Mouse (Mus musculus): ENCODE measurements at regions not wholly inside any gene's neighbourhood (a gene's known extent, or its start where the extent isn't known, plus 50 kb on each side); places are given as distances from the start of the nearest gene placed in this dataset.
"Not testable (repeated sequence)": the region's sequence is repeated elsewhere in the genome, so short reads cannot be mapped to it uniquely, and the experiment has no call there.

DNA sequence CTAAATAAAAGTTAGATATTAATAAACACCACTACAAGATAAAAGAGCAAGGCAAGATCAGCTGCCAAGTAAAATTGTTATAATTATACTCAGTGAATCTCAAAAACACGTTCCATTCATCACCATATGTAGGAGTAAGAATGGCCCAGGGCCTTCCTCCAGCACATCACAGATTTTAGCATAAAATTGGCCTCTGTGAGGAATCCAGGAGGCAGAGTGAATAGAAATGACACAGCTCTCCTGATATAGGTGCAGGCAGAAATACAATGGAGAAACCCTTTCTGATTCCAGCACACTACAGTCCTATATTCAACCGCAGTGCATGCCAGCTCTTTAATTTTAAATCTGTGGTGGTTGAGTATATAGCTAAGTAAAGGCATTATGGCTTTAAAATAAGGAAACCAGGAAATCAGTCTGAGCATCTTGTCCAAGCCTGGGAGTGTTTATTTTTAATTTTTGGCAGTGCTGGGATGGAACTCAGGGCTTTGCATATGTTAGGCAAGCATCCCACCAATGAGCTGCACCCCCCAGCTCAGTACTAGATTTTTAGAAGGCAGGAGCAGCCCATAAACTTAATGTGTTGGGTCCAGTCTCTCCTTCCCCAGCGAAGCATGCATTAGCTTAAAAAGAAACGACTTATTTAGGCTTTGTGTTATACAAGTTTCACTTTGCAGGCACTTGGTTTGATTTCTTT lies 158.3 kb upstream of the Ptprz1 start:
- DNase-seq (ENCODE audit: low spot score): no peak

DNA sequence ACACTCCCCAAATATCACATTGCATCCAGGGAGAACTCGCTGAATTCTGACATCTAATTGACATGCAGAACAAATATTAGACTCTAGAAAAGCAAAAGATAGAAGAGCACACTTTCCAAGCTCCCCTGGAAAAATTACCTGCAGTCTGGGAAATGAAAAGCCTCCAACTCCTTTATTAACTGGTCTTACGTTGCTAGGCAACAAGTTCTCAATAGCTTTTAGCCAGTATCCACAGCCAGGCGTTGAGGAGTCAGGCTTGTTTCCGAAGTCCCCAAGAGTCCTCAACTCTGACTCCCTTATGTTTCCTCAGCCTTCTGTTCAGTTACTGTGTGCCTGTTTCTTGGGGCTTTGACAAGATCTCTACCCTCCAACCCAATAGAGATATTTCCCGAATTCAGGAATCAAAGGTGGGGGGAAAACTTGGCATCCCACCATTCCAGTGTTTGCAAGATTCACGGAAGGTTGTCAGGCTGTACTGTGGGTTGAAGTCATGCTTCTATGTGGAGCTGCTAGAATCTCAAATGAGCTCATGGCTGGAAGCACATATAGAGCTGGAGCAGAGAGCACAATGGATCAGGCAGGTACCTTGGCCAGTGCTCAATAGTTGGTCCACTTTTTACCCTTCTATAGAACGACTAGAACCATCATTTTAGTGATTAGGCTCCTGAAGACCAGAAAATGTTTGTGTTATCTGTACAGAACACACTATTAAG lies 159.0 kb upstream of the Ptprz1 start:
- no peak for DNase-seq (ENCODE audit: low spot score)

DNA sequence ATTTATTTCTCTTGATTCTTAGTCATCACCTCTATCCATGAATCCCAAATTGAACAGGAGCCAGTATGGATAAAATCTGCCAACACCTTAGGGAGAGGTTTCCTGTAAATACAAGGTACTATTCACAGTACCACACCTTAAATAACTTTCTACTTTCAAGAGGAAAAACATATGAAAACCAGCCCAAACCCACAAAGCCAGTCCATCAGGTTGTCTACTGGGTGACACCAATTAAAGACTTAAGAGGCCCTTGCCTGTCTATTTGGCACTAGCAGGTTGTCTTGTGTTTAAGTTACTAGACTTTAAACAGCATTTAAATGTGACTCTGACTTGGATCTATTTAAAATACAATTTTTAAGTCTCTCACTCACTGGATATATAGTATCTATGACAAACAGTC lies 177.1 kb upstream of the Ptprz1 start:
- DNase-seq (ENCODE audit: low spot score): no peak

DNA sequence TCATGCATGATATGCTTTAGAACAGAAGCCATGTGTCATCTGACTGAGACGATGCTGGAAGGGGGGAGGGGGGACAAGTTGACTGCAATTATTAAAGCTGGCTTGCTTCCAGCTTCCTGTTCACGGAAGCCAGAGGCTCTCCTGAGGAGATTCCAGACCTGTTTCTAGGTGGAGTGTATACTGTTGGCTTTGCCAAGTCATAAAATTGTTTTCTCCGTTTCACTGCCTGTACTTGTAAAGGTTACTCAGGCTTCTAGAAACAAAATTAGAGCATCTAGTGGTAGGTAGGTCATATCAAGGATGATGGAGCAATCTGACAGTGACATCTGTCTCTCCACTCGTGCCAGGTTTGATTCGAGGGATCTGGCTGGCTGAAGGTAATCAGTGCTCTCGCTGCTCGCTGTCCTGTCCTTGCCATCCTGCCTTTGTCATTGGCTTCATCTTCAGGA lies 186.6 kb upstream of the Ptprz1 start:
- no peak for DNase-seq (ENCODE audit: low spot score)

DNA sequence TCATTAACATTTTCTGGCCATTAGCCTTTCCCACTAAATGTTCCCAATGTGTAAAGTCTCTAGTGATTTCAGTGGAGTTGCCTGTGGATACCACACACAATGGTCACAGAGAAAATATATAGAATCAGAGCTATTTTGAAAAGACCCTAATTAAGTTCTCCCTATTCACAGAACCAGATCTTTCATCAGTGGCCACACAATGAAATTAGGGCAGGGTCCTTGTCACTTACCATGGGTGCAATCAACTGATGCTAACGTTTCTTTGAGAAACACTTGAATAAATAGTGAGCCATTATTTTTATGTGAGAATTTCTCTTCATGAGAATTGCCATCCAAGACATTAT lies 200.7 kb upstream of the Ptprz1 start:
- no peak for DNase-seq (ENCODE audit: low spot score)

DNA sequence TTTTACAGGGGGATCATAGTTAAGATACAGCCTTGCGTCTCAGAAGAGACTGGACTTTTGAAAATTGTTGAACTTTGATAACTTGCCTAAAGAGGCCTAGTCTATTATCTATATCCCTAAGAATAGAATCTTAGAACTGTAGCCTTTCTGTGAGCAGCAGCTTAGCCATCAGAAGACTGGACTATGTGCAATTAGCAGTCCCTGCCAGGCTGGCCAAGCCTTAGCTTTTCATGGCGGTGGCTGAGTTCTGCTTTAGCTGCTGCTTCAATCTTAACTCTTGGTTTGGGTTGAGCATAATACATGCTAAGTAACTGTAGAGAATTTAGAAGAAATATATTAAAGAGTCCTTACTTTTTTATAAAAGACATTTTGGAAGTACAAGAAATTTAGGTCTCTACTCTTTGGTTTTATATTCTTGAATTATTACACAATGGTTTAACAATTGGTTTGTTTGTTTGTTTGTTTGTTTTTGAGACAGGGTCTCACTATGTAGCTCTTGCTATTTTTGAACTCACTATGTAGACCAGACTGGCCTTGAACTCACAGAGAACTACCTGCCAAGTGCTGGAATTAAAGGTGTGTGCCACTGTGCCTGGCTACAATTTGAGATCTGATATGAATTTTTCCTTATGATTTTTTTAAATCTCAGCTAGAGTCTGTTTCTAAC lies 201.2 kb upstream of the Ptprz1 start:
- no peak for DNase-seq (ENCODE audit: low spot score)

DNA sequence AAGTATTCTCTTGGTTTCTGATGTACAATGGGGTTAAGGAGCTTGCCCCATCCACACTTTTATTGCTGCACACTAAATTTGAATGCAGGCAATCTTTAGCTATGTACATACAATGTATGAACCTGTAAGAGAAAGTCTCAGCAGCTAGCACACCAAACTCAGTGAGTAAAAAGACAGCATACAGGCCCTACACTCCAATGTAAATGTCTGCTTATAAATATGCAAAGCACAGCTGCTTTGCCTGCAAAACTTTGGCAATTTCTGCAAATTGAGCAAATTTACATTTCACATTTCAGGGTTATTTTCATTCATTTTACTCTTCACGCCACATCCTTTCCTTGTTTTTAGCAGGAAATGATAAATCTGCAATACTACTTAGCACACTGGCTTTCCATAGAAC lies 203.8 kb upstream of the Ptprz1 start:
- DNase-seq (ENCODE audit: low spot score): no peak

DNA sequence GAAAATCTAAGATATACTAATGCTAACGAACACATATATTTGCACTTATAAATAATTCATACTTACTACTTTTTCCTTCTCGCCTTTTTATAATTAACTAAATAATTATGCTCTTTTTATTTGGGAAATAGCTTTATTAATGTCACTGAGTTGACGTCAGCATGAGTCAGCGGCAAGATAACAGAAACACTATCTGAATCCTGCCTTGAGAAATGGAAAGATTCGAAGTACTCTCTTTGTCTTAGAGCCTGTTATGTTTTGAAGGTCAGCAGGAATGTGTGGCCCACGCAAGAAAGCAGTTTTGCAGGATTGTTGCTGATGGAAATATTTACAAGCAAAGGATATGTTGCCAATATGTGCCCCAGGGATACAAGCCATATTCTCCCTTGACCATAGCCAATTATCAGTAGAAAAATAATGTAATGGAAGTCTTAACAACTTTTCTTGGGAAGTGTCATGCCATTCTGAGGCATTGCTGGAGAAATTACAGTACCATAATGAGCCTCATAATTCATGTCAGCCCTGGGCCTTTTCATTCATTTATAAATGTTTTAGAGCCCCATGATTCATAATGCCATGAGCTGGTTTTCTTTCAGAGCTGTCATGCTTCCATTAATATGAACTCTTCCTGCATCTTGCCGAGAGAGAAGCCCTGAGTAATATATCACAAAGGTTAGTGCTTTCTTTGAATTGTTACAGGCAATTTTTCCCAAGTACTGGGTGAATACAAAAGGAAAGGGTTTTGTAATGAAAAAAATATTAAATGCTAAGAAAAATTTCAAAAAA lies 206.9 kb upstream of the Ptprz1 start:
- DNase-seq (ENCODE audit: low spot score): no peak

DNA sequence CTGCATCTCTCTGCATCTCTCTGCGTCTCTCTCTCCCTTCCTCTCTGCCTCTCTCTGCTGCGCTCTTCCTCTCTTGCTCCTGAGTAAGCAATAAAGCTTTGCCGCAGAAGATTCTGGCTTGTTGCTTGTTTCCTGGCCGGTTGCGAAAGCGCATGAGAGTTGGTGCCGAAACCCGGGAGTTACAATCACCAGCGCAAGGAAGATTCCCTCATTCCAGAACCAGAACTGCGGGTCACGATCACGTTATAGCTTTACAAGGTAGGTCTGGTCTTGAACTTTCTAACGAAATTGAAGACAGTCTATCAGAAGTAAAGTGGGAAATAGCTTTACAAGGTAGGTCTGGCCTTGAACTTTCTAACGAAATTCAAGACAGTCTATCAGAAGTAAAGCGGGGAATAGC lies 217.9 kb upstream of the Ptprz1 start:
- DNase-seq (ENCODE audit: low spot score): not testable (repeated sequence)

DNA sequence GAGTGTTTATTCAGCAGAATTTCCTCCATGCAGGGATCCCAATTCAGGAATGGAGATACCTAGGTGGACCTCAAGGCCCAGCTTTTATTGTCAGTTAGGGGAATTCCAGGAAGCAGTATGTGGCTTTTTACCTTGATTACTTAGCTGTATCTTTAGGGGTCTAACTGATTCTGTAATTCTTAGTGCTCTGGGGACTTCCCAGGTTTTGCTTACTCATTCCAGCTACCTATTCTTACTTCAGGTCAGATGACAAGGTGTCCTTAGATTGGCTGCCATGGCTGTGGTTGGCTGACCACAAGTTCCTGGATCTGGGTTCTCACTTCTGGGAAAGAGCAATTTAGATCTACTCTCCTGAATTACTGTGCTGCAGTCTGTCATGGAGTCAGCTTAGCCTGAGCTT lies 235.2 kb upstream of the Ptprz1 start:
- DNase-seq (ENCODE audit: low spot score): no peak

DNA sequence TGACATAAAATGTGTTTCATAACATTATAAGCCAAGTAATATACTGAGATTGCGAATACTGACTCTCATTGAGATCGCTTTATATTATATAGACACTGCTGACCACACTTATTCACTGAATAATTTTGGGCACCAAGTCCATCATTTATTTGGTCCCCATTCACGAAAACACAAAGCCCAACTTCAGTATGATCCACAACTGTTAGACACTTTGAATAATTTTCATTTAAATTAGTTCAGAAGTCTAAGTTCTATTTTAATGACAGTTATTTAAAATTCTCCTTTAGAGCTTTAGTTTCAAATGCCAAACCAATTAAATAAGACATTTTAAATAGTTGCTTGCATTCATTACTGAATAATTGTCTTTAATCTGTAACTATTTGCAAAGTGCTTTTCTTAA lies 240.2 kb upstream of the Ptprz1 start:
- no peak for DNase-seq (ENCODE audit: low spot score)

DNA sequence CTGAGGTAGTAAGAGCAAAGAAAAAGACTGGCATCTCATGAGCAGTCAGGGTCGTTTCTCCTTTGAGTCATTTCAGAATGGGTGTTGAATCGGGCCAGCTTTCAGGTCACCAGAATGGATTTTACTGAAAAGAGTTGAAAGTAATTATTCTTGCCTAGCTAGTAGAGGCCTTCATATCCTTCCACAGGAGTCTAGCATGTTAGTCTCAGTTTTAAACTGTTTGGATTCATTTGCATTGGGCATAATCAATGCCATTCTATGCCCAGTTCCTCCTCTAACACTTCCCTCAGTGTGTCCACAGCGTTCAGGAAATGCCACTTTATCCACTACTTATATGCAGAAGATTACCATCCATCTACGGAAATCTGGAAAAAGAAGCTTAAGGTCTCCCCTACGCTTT lies 240.6 kb upstream of the Ptprz1 start:
- DNase-seq (ENCODE audit: low spot score): no peak

DNA sequence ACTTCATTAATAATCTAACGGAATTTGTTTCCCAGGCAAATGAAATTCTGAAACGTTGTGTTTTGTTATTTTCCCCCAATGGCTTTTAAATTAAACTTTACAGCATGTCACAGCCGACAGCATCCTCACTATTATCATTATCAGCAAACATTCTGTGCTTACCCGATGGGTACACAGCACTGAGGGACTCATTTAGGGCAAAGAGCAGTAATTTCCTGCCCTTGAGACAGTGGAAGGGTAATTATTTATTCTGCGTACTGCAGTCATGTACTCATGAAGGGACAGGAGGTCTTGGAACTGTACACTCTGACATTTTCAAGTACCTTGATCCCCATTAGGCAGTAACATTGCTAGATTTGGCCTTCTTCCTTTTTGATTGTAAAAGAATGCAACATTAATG lies 235.5 kb upstream of the Fam3c start:
- DNase-seq (ENCODE audit: low spot score): no peak

DNA sequence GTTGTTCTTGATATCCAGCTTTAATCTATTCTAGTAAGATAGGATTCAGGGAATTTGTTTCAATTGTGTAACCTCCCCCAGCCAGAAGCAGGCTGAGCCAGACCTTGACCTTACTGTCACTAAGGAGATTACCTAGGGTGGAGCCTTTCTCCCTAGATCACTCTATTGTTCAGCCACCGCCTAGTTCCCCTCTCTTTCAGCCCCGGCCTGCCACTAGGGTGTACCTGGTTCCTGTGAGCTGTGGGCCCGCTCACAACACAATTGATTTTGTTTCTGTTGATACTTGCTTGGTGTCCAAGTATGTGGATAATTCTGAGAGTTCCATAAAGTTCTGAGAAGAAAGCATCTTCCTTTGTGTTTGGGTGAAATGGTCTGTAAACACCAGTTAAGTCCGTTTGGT lies 228.8 kb upstream of the Fam3c start:
- no peak for DNase-seq (ENCODE audit: low spot score)

DNA sequence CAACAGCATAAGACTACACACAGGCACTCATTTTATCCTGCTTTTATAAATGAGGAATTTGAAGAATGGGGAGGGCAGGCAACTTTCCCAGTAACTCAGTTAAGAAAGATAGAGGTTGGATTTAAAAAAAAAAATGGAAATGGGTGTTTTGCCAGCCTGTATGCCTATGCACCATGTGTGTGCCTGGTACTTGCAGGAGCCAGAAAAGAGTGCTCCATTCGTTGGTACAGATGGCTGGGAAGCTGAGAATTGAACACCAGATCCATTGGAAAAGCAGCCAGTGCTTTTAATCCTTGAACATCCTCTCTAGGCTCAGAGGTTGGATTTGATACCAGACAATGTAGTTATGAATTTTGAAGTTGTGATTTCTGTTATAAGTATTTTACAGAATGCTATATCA lies 216.9 kb upstream of the Fam3c start:
- DNase-seq (ENCODE audit: low spot score): no peak

DNA sequence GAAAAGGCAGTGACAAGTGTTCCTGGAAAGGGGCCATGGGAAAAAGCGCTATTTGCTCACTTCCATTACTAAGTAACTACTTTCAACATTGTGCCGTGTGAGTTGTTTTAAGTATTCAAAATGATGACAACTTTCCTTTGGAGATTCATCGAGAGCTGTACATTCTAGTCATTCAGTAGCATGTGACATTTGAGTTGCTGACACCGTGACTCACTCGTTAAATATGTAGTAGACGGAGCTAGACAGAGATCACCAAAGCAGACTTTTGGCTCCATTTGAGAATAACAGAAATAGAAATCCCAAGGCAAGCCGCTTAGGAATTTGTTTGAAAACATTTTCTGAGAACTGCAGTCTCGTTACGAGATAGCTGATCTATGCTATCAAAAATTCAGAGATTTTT lies 211.8 kb upstream of the Fam3c start:
- DNase-seq (ENCODE audit: low spot score): no peak

DNA sequence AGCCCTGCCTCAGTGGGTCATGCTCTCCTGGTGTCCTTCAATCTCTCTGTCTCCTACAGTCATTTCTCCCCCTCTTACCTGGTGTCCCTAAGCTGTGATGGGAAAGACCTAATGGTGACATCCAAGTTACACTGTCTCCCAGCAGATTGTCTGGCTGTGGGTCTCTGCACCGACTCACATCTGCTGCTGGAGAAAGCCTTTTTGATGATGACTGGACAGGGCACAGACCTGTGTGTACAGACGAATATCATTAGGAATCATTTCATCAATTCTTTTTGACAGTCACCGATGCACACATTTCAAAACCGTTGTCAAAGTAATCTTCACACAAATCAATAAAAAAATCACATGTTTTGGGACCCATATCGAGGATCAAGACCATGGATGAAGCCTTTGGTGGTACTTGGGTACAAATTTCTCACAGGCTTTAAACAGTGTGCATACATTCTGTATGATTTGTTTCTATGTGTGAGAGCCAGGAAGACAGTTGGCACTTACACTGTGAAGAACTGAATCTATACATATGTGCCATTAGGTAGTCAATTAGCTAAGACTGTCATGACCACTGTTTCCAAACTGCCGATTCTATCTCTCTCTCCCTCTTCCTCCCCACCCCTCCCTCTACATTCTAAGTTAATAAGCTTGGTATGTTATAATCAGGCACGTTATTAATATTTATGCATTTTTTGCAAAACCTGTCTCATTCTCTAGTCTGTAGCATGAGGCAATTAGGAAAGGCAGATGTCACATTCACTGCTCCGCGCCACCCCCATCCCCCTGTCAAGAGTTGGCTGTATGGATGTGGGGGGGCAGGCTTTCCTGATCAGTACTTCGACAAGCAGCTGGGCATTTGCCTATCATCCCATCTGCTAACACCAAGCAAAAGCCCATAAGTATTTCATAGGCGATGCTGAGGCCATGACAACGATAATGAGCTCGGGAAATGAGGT lies 192.5 kb upstream of the Fam3c start:
- DNase-seq (ENCODE audit: low spot score): no peak

DNA sequence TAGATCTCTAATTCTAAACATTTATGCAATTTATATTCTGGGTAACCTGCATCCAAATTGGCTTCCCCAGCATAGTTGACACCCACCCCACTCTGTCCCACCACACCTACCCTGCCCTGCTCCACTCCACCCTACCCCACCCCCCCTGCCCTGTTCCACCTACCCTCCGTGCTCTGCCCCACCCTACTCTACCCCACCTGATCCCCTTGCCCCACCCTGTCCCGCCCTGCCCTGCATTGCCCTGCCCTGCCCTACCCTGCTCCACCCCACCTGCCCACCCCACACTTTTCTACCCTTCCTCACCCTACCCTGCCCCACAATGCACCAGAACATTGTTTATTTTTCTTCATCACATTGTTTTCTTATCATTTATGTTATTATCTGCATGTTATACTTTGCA lies 185.6 kb upstream of the Fam3c start:
- no peak for DNase-seq (ENCODE audit: low spot score)

DNA sequence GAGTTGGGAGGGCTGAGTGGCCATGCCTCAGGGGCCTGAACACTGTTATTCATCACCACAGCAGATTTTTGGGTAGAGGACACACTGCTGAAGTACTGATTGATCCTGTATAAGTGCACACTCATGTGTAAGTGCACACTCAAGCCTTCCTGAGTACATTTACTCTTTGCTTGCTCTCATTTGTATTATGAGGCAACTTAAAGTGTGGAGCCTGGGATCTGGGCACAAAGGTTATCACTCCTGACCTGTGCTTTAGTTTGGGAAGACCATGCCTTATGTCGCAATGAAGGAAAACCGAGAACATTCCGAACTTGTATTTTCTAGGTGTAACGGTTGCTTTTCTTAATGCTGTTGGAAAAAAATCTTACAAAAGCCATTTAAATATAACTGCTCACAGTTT lies 182.2 kb upstream of the Fam3c start:
- DNase-seq (ENCODE audit: low spot score): no peak

DNA sequence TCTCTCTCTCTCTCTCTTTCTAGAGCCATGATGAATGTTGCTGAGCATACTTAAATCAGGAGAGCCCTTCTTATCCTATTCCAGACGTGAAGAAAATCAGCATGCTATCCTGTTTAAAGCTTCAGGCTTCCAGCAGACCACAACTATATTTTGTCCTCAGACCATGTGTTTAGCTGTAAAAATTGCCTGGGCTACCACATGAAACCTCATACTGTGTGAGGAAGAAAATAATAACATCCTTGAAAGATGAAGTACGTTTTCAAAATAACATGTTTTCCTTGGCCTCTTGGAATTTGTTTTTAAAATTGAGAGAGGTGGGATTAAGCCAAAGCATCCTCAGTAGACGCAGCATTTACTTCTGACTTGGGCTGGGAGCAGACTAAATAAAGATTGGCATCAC lies 168.3 kb upstream of the Fam3c start:
- DNase-seq (ENCODE audit: low spot score): no peak

DNA sequence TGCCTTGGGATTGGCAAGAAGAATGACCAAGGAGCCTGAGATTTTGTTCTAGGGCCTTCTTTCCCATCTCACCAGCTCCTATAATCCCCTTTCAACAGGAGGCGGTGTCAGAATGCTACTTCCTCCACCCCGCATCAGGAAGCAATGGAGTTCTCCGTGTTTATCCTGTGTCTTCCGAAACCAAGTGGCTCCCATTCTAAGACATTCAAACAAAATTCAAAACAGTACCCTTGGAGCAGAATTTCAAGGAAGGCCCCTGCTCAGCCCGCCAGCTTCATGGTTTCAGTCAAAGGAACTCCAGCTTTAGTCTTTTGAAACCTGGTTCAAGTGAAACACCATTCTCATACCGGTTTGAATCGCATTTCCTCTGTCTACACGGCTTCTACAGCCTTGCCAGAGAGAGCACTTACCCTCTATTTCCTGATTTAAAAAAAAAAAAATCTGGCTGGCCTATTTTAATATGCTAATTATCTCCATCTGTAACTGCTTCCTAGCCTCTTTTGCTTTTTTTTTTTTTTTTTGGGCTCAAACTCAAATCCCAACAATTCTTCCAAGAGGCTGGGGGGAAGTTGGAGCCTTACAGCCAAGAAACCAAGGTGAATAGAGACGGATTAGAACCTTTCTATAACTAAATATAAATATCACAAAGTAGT lies 167.7 kb upstream of the Fam3c start:
- no peak for DNase-seq (ENCODE audit: low spot score)
